Mouse (Mus musculus): Measurements from ENCODE around the gene Skint11. TPM values are rescaled to one million over a fixed set of nuclear protein-coding genes. Genes with fewer than 3 reads are reported as not detected.
"Not testable (repeated sequence)": the region's sequence is repeated elsewhere in the genome, so short reads cannot be mapped to it uniquely, and the experiment has no call there.

The Skint11 gene
- not detected in 2 replicates for polyA plus RNA-seq (2015; fragmentation: Nextera tagmentation; extraction: Ambion mirVana)

- Histone ChIP-seq H3K27me3 (no peaks in the 10 kb centered on the region), H3K4me1 (no peaks in the 10 kb centered on the region), H3K27ac (no peak within 1 kb of the TSS), H3K36me3 (no peaks in the 10 kb centered on the region), H3K9ac (no peak within 1 kb of the TSS), H3K9me3 (no peaks in the 10 kb centered on the region), H3K4me3 (no peak within 1 kb of the TSS), H3K4me2 (no peak within 1 kb of the TSS)
- 77% methylated on average over 1 of the region's 1 CpGs for WGBS
- no peak for ATAC-seq (ENCODE audit: borderline replicate concordance, extremely low read depth, low FRiP score, low TSS enrichment)
Measured at GRCm38 (mm10) chr4:114163084-114163483, at the start of gene Skint11. Skint11 (plus strand) TSS chr4:114163384.

DNA sequence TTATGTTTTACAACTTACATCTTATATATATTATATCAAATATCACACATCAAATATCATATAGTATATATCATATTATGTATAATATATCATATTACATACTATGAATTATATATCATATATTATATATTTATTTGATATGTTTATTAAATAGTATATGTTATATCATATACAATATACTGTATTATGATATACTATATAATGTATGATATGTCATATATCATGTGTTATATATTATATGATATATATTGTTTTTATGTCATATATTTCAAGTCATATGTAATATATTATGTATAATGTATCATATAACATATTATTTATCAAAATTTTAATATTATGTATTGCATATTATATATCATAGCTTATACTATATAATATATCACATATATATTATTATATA is 2.0 kb upstream of the Skint11 start:
- H3K4me1 ChIP-seq: no peaks in the 10 kb centered on the region
- H3K4me2 ChIP-seq: no peak overlapping the region
- no peaks in the 10 kb centered on the region for H3K36me3 ChIP-seq
- no peak overlapping the region for H3K27ac ChIP-seq
- no peak overlapping the region for H3K4me3 ChIP-seq
- no peaks in the 10 kb centered on the region for H3K9me3 ChIP-seq
- H3K27me3 ChIP-seq: no peaks in the 10 kb centered on the region
- no peak overlapping the region for H3K9ac ChIP-seq
- no peak for ATAC-seq (ENCODE audit: borderline replicate concordance, extremely low read depth, low FRiP score, low TSS enrichment)

GRCm38 (mm10) chr4:114172898-114173297 is 9.7 kb downstream of the Skint11 start:
- 15% methylated on average over 6 of the region's 6 CpGs for WGBS

DNA sequence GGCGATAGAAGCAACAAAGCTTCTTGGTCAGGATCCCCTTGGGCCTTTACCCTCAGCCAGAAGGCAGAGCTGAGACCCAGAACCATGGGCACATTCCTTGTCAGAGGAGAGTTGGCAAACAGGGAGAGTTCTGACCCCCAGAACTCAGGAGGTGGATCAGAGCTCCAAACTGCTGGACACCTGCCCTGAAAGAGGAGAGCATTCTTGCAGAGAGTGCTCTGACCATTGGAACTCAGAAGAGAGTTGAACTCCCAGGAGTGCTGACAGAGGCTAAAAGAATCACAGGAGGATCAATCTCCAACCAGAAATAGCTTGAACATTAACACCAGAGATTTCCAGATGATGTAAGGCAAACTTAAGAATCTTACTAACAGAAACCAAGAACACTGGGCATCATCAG is 93.7 kb downstream of the Skint11 start:
- WGBS: 48% methylated on average over 1 of the region's 1 CpGs
- H3K27me3 ChIP-seq; H3K4me1 ChIP-seq; H3K36me3 ChIP-seq; H3K9ac ChIP-seq; ATAC-seq (ENCODE audit: borderline replicate concordance, extremely low read depth, low FRiP score, low TSS enrichment); H3K27ac ChIP-seq; H3K9me3 ChIP-seq; H3K4me3 ChIP-seq; H3K4me2 ChIP-seq: not testable (repeated sequence)

More at GRCm38 (mm10) chr4:114172898-114173297, 9.7 kb downstream of the Skint11 start:
- H3K4me1 ChIP-seq; ATAC-seq (ENCODE audit: borderline replicate concordance, extremely low read depth, low FRiP score, low TSS enrichment); H3K27ac ChIP-seq; H3K4me2 ChIP-seq; H3K27me3 ChIP-seq; H3K36me3 ChIP-seq; H3K4me3 ChIP-seq; H3K9ac ChIP-seq; H3K9me3 ChIP-seq: not testable (repeated sequence)

Other genes starting within 250 kb of the Skint11 start
- not detected in 2 replicates for gene Skint5, start 163.9 kb upstream of the Skint11 start, polyA plus RNA-seq (2015; fragmentation: Nextera tagmentation; extraction: Ambion mirVana)
- 4.4 and 5.1 TPM in 2 replicates for gene Trabd2b, start 243.3 kb downstream of the Skint11 start, polyA plus RNA-seq (2015; fragmentation: Nextera tagmentation; extraction: Ambion mirVana)

Measured in lung, embryonic 15.5 days (tissue).